Mouse (Mus musculus): ENCODE data around the gene Cemip.

- TF ChIP-seq POLR2A (IDR thresholded peaks at IDR 0.05; ENCODE audit: borderline replicate concordance, low read depth, low read length), result no peak
- TF ChIP-seq CTCF (IDR thresholded peaks at IDR 0.05; ENCODE audit: low read depth, low read length), result no peak
Measured at GRCm38 (mm10) chr7:84111716-84112350, 25.5 kb upstream of the Cemip start.
